Mouse (Mus musculus) ES-E14 (cell line): ENCODE measurements around the gene Olfr554. TPM values are rescaled to one million over a fixed set of nuclear protein-coding genes. Genes with fewer than 3 reads are reported as not detected.

Experiments used
- DNase-seq: peaks from one replicate; pipeline ENCODE4 v3.0.0-alpha.2; 2013; ENCODE audit warnings: low read depth, low spot score
- H3K27ac ChIP-seq: 2 replicates; pipeline ENCODE4 v1.5.1; 2012; ENCODE audit warnings: low read depth, mild to moderate bottlenecking, low read length, moderate library complexity, mixed read lengths; ENCODE audit not compliant: poor library complexity, insufficient read depth, severe bottlenecking
- H3K36me3 ChIP-seq: 2 replicates; pipeline ENCODE4 v1.6.1; 2012; ENCODE audit warnings: mild to moderate bottlenecking, low read length, moderate library complexity, mixed read lengths; ENCODE audit not compliant: control insufficient read depth, poor library complexity, insufficient read depth, severe bottlenecking
- H3K4me1 ChIP-seq, 2 experiments: fragments of 150-350 bp in 1 of 2; sonication (generic) in 1 of 2; 2 replicates each; pipeline ENCODE4 v1.6.1; 2012; ENCODE audit warnings: low read length in 2 of 2, mild to moderate bottlenecking in 1 of 2, mixed read lengths in 1 of 2; ENCODE audit not compliant: control insufficient read depth in 2 of 2, insufficient read depth in 2 of 2, poor library complexity in 1 of 2
- H3K4me3 ChIP-seq, 2 experiments: fragments of 150-350 bp in 1 of 2; sonication (generic) in 1 of 2; 2 replicates each; pipeline ENCODE4 v1.5.1; 2012; ENCODE audit warnings: low read length in 2 of 2, low read depth in 1 of 2, mild to moderate bottlenecking in 1 of 2, mixed read lengths in 1 of 2; ENCODE audit not compliant: insufficient read depth in 1 of 2, poor library complexity in 1 of 2, severe bottlenecking in 1 of 2
- H3K9ac ChIP-seq: 2 replicates; pipeline ENCODE4 v1.6.1; 2012; ENCODE audit warnings: low read depth, mild to moderate bottlenecking, low read length, mixed read lengths; ENCODE audit not compliant: poor library complexity, insufficient read depth, severe bottlenecking
- H3K9me3 ChIP-seq: fragments of 150-350 bp; sonication (generic); 2 replicates; pipeline ENCODE4 v1.6.1; 2012; ENCODE audit warnings: low read depth, mild to moderate bottlenecking, low read length; ENCODE audit not compliant: control insufficient read depth, insufficient read depth
- CHD2 ChIP-seq: IDR thresholded peaks from 2 replicates; pipeline ENCODE4 v1.6.1; 2014; ENCODE audit warnings: mild to moderate bottlenecking, low read depth, low read length, inconsistent platforms
- HCFC1 ChIP-seq: IDR thresholded peaks from 2 replicates; pipeline ENCODE4 v1.6.1; 2012; ENCODE audit warnings: low read length, inconsistent platforms, borderline replicate concordance; ENCODE audit not compliant: insufficient read depth
- MAFK ChIP-seq: IDR thresholded peaks from 2 replicates; pipeline ENCODE4 v1.6.1; 2014; ENCODE audit warnings: mild to moderate bottlenecking, low read depth, low read length, inconsistent platforms; ENCODE audit not compliant: insufficient read depth
- ZC3H11A ChIP-seq: IDR thresholded peaks from 2 replicates; pipeline ENCODE4 v1.6.1; 2012; ENCODE audit warnings: low read depth, mild to moderate bottlenecking, inconsistent platforms, low read length, borderline replicate concordance
- ZNF384 ChIP-seq: IDR thresholded peaks from 2 replicates; pipeline ENCODE4 v1.6.1; 2012; ENCODE audit warnings: low read depth, low read length, inconsistent platforms
- in situ Hi-C, 2 experiments: fragments of 600-800 bp; cut with MboI; formaldehyde crosslinking; loops; one replicate each; pipeline ENCODE4 v1.15.1; 2025; ENCODE audit warnings: low sequenced_read_pairs in 2 of 2, inconsistent platforms in 1 of 2; ENCODE audit not compliant: unreplicated experiment in 2 of 2
- total RNA-seq: library from RNA; depleted of rRNA; stranded (reverse); fragments of 300-350 nt; gene quantifications from 2 replicates; pipeline ENCODE4 v1.2.3, GENCODE M21; 2012; rRNA removed

Gene Olfr554
- total RNA-seq, 1 experiment = not detected

DNA sequence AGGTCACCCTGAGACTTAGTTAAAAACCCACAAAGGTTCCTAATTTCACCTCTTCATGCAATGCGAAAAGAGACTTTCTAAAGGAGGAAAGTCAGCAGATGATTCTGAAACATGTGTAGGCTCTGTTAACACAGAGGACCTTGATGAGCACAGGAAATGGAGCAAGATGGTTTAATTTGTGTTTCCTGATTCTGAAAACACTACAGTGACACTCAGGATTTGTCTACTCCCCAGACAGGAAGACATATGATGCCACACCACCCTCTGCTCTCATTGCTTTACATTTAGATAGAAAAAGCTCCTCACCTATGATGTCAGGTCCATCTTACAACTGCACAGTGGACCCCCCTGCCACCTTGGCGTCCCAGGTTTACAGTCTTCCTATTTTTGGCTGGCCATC is 38.0 kb downstream of the Olfr554 start:
- Histone ChIP-seq H3K4me1 (no peaks in the 10 kb centered on the region), H3K27ac (no peak overlapping the region), H3K36me3 (no peaks in the 10 kb centered on the region), H3K9ac (no peak overlapping the region), H3K4me3 (no peak overlapping the region), H3K9me3 (no peaks in the 10 kb centered on the region)
- no peak for DNase-seq
- in situ Hi-C loops = no loop called here
- TF ChIP-seq MAFK (no peak), ZNF384 (no peak), ZC3H11A (no peak), HCFC1 (no peak), CHD2 (no peak)

DNA sequence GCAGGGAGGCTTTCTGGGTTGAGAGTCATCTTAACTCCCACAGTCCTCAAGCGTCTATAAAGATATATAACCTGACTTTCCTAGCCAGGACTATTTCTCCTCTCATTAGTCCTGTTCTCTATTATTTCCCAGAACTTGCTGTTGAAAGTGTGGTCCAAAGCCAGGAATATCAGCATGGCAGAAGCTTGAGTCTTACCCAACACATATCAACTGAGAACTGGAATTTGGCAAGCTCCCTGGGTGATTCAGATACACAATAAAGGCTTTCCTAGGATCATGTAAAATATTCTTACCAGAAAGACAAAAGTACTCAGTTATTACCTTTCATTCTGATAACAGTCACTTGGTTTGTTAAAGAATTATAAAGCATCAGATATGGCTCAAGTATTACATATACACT is 43.7 kb downstream of the Olfr554 start:
- Histone ChIP-seq H3K4me1 (no peaks in the 10 kb centered on the region; a peak in 1 of 4 replicates), H3K9me3 (no peaks in the 10 kb centered on the region)
- in situ Hi-C loops = no loop called here

DNA sequence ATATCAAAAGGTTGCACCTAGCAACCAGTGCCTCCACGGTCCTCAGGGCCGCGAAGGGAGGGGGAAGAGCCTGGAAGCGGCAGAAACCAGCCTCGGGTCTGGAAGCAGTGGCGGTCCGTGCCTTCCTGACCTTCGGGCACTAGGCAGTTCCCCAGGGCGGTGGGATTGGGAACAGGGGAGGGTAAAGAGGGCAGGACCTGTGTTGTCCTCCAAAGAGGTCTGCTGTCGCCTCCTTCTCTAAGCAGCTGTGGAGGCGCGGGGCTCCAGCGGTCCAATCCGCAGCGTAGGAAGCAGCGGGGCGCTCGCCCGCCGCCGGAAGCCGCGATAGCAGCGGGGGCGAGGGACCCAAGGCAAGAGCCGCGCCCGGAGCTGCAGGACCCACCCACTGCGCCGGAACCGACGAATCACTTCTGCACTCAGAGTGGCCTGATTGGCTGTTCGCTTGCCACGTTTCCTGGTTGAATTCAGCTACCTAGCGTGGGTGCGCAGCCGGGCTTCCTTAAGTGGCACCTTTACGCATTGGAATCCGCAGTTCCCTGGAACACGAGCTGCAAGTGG is 48.8 kb downstream of the Olfr554 start, which contains the start of gene Trim68:
Trim68 (minus strand) TSS at position 384 of the 558 bp plus-strand sequence.
- Histone ChIP-seq H3K27ac (no peak within 1 kb of the TSS), H3K4me3 (peak within 1 kb of the TSS; percentile 71 to 80), H3K9ac (peak within 1 kb of the TSS; percentile 74), H3K4me1 (no peaks in the 10 kb centered on the region; a peak in 1 of 4 replicates), H3K36me3 (no peaks in the 10 kb centered on the region), H3K9me3 (no peaks in the 10 kb centered on the region)
- TF ChIP-seq ZC3H11A (no peak), HCFC1 (0 out of 2 replicates have a peak, but pooled peaks have one; percentile 19), CHD2 (0 out of 2 replicates have a peak, but pooled peaks have one; percentile 27), ZNF384 (no peak), MAFK (no peak)
- peak; percentile 75 for DNase-seq
- in situ Hi-C loops = no loop called here

More for the DNA sequence above, 43.7 kb downstream of the Olfr554 start:
- no peak for DNase-seq
- no peak overlapping the region for H3K4me3 ChIP-seq
- H3K36me3 ChIP-seq = peaks cover 2% of the 10 kb centered on the region; the same call in 1 of the 2 replicates
- H3K9ac ChIP-seq = no peak overlapping the region
- TF ChIP-seq ZNF384 (no peak), HCFC1 (no peak), ZC3H11A (no peak), MAFK (no peak), CHD2 (no peak)
- no peak overlapping the region for H3K27ac ChIP-seq

Other genes starting within 250 kb of the Olfr554 start
- 92.8 and 109 TPM in 2 replicates for gene Rrm1, start 196.7 kb upstream of the Olfr554 start, total RNA-seq
- gene Olfr543, start 156.8 kb upstream of the Olfr554 start, total RNA-seq = 0.22 and 0.63 TPM in 2 replicates
- gene Olfr544, start 150.1 kb upstream of the Olfr554 start, total RNA-seq = 0.16 TPM in 1 of 2 replicates, not detected in the other
- gene Olfr545, start 138.9 kb upstream of the Olfr554 start, total RNA-seq = not detected in 2 replicates
- not detected in 2 replicates for gene Olfr547, start 103.7 kb upstream of the Olfr554 start, total RNA-seq
- gene Olfr548-ps1, start 97.5 kb upstream of the Olfr554 start, total RNA-seq = not detected in 2 replicates
- gene Olfr549, start 88.6 kb upstream of the Olfr554 start, total RNA-seq = not detected in 2 replicates
- gene Trim21, start 72.9 kb upstream of the Olfr554 start, total RNA-seq = 6.2 and 7.5 TPM in 2 replicates
- not detected in 2 replicates for gene Olfr550, start 67.0 kb upstream of the Olfr554 start, total RNA-seq
- gene Olfr551, start 46.5 kb upstream of the Olfr554 start, total RNA-seq = not detected in 2 replicates
- gene Olfr552, start 40.7 kb upstream of the Olfr554 start, total RNA-seq = not detected in 2 replicates
- not detected in 2 replicates for gene Olfr553, start 20.2 kb upstream of the Olfr554 start, total RNA-seq
- not detected in 2 replicates for gene Olfr555, start 20.4 kb downstream of the Olfr554 start, total RNA-seq
- not detected in 2 replicates for gene Olfr556, start 26.5 kb downstream of the Olfr554 start, total RNA-seq
- gene Trim68, start 48.9 kb downstream of the Olfr554 start, total RNA-seq = 3.1 and 3.9 TPM in 2 replicates
- not detected in 2 replicates for gene Olfr557, start 57.5 kb downstream of the Olfr554 start, total RNA-seq
- gene Olfr558, start 63.8 kb downstream of the Olfr554 start, total RNA-seq = not detected in 2 replicates
- not detected in 2 replicates for gene Olfr33, start 80.6 kb downstream of the Olfr554 start, total RNA-seq
- gene Olfr559, start 89.1 kb downstream of the Olfr554 start, total RNA-seq = not detected in 2 replicates
- not detected in 2 replicates for gene Olfr560, start 120.9 kb downstream of the Olfr554 start, total RNA-seq
- not detected in 2 replicates for gene Olfr78, start 121.0 kb downstream of the Olfr554 start, total RNA-seq
- not detected in 2 replicates for gene Olfr561, start 132.8 kb downstream of the Olfr554 start, total RNA-seq
- gene Olfr564, start 165.0 kb downstream of the Olfr554 start, total RNA-seq = not detected in 2 replicates
- not detected in 2 replicates for gene Olfr566, start 220.3 kb downstream of the Olfr554 start, total RNA-seq
- not detected in 2 replicates for gene Olfr568, start 238.7 kb downstream of the Olfr554 start, total RNA-seq